Mouse (Mus musculus) mature B cell (primary cell): ENCODE results near the gene AC109138.7.

ENCODE experiments used
- in situ Hi-C: fragments of 300-500 bp; cut with MboI; formaldehyde crosslinking; loops from 2 replicates; pipeline ENCODE4 v1.14.3; 2019

Gene AC109138.7

GRCm38 (mm10) chr19:4193129-4193528, 21.0 kb upstream of the AC109138.7 start:
- in situ Hi-C loops = no loop called here

- in situ Hi-C loops = no loop called here
These were observed 20.0 kb upstream of the AC109138.7 start for GRCm38 (mm10) chr19:4194021-4194724.

- in situ Hi-C loops = no loop called here
These were observed 19.1 kb upstream of the AC109138.7 start for GRCm38 (mm10) chr19:4194776-4195650.

GRCm38 (mm10) chr19:4196048-4196447, 18.1 kb upstream of the AC109138.7 start:
- in situ Hi-C loops = no loop called here

- in situ Hi-C loops = no loop called here
These were observed 17.6 kb upstream of the AC109138.7 start for GRCm38 (mm10) chr19:4196548-4196947.

- in situ Hi-C loops = no loop called here
These were observed 17.0 kb upstream of the AC109138.7 start for GRCm38 (mm10) chr19:4197180-4197579.

GRCm38 (mm10) chr19:4201291-4201909, 12.8 kb upstream of the AC109138.7 start, which contains the start of gene Rad9a:
Rad9a (minus strand) TSS chr19:4201662.
- in situ Hi-C loops = no loop called here

GRCm38 (mm10) chr19:4202149-4202548, 12.0 kb upstream of the AC109138.7 start:
- in situ Hi-C loops = no loop called here

GRCm38 (mm10) chr19:4203148-4203547, 11.0 kb upstream of the AC109138.7 start:
- in situ Hi-C loops = no loop called here

GRCm38 (mm10) chr19:4203604-4204326, 10.4 kb upstream of the AC109138.7 start:
- in situ Hi-C loops = no loop called here

GRCm38 (mm10) chr19:4204889-4205288, 9.3 kb upstream of the AC109138.7 start:
- in situ Hi-C loops = loop anchor here (5.0 kb wide), 1 partner anchor 42 kb away; no protein-coding TSS in a partner anchor

- in situ Hi-C loops = loop anchor here (5.0 kb wide), 1 partner anchor 40 kb away; no protein-coding TSS in a partner anchor
These were observed 7.2 kb upstream of the AC109138.7 start for GRCm38 (mm10) chr19:4206971-4207370.

- in situ Hi-C loops = loop anchor here (5.0 kb wide), 1 partner anchor 39 kb away; no protein-coding TSS in a partner anchor
These were observed 5.6 kb upstream of the AC109138.7 start for GRCm38 (mm10) chr19:4208563-4208962.

GRCm38 (mm10) chr19:4211891-4212588, 2.1 kb upstream of the AC109138.7 start:
- in situ Hi-C loops = no loop called here

GRCm38 (mm10) chr19:4213524-4213974, 608 bp upstream of the AC109138.7 start:
- in situ Hi-C loops = no loop called here

- in situ Hi-C loops = no loop called here
These were observed 754 bp downstream of the AC109138.7 start for GRCm38 (mm10) chr19:4214771-4215450.

GRCm38 (mm10) chr19:4215451-4215840, 1.3 kb downstream of the AC109138.7 start:
- in situ Hi-C loops = no loop called here

GRCm38 (mm10) chr19:4216041-4216685, 2.0 kb downstream of the AC109138.7 start:
- in situ Hi-C loops = no loop called here

GRCm38 (mm10) chr19:4217140-4217539, 3.0 kb downstream of the AC109138.7 start:
- in situ Hi-C loops = no loop called here

- in situ Hi-C loops = no loop called here
These were observed 3.7 kb downstream of the AC109138.7 start for GRCm38 (mm10) chr19:4217855-4218254.
